Mouse (Mus musculus) layer of hippocampus, adult 8-10 months (tissue): ENCODE data around the gene Rassf7. TPM values are rescaled to one million over a fixed set of nuclear protein-coding genes. Genes with fewer than 3 reads are reported as not detected.
A peak's percentile ranks its signal among the peaks of the same experiment; 100 is the strongest.

Source experiments
- DNase-seq, 2 experiments: peaks; one replicate each; pipeline ENCODE4 v3.0.0; 2022; ENCODE audit warnings: low spot score in 2 of 2
- total RNA-seq, 4 experiments: library from RNA; stranded (reverse); gene quantifications; 2 replicates each; pipeline ENCODE4 v1.2.4; 2022

The Rassf7 gene
- total RNA-seq, result 1 to 10 TPM in 2 of 4 experiments, under 1 TPM in 2; 0.71 to 2.0 (median 1.00) TPM

DNA sequence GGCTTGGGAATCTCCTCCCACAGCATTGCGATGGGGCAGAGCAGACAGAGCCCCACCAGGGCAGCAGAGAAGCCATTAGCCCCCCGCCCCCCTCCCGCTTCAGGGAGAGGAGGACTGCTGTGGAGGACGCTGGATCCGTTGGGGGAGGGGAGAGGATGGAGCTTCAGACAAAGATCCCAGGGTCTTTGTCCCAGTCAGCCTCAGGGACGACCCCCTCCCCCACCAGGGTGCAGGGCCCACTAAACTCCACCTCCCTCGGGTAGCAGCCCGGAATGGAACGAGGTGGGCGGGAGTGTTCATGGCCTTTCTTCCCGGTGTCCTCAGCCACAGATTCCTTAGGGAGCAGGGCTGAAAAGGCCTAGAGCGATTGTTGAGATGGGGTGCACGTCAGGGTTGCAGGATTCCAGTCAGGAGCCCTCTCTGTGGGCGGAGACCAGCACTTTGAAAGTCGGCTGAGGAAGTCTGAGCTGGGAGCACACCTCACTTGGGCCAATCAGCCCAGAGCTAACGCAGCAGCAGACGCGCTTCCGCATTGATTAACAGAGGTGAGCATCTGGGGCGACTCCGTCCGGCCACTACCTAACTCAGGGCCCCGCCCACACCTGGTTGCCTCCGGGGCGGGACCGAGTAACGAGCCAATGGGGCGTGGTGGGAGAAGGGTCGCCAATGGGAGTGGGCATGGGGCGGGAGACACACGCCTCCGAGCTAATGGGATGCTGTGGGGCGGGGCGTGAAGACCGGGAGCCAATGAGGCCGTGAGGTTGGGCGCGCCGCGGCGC is at the start of gene Rassf7:
TSS of gene Rassf7 (plus strand) at position 760 of the 779 bp plus-strand sequence.
- DNase-seq, result peak; percentile 65 to 78

DNA sequence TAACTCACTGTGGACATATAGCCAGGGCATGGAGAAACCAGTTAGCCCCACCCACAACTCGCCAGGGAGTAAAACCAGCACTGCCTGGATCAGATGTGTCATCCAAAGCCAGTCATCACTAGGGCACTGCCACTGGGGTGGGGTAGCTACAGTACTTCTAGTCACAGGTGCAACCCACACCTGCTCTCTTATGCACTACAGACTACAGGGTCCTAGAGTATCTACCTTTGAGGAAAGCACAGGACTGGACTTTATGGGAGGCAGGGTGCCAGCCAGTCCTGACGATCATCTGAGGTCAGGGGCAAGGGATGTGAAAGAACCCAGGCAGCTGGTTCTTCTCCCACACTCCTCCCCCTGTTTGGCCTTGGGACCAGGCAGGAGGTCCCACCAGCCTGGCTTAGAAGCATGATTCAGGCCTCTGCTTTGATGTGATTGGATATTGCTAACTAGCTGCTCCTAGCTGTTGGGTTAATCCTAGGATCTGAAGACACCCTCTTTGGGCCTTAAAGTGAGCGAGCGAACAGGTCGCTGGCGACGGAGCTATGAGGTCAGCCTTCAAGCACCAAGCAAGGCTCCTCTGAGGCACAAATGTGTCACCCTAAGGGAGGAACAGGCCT is 47.7 kb upstream of the Rassf7 start:
- no peak for DNase-seq

DNA sequence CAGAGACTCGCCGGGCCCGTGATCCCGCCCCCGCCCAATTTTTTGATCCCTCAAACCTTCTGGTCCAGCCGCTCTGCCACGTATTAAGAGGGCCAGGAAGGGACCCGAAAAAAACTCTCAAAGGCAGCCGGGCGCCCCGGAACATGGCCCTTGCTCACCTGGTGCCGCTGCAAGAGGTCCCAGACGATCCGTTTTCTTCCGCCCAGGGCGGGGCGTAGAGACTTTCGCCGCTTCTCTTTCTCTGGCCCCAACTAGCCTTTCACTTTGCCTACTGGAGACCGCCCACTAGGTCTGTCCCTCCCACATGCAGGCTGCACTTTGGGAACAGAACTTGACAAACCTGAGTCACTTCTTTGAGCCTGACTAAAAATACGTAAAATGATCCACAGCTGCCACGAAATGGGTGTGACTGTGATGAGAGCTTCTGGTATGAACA is 47.1 kb upstream of the Rassf7 start:
- no peak for DNase-seq

DNA sequence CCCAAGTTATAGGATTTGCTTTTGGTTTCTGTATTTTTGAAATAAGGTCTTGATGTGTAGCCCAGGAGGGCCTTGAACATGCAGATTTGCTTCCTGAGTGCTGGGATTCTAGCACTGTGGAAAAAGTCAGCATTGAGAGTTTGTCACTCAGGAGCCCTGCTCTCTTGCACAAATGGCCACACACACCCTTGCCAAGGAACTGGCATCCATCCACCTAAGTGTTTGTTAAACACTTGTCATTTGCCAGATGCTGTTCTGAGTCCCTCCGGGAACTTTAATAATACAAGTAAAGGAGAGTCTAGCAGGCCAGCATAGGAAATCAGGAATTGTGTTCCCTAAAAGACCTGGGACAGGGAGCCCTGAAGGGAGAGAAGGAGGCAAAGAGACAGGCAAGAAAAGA is 46.4 kb upstream of the Rassf7 start:
- no peak for DNase-seq

DNA sequence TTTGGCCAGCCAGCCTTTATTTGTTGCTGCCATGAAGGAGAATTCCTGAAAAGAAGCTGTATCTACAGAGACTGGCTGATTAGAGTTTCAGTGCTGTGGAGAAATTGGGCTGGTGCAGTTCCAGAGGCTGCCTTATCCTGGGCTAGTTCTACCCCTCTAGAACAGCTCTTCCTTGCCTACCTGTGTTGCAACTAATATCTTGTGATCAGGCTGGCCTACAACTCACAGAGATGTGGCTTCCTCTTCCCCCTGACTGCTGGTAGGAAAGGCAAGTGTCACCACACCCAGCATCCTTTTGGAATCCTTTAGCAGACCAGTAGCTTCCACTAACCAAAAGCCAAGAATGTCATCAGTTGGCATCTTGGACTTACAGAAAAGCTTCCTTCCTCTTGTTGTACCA is 45.8 kb upstream of the Rassf7 start:
- DNase-seq, result no peak

DNA sequence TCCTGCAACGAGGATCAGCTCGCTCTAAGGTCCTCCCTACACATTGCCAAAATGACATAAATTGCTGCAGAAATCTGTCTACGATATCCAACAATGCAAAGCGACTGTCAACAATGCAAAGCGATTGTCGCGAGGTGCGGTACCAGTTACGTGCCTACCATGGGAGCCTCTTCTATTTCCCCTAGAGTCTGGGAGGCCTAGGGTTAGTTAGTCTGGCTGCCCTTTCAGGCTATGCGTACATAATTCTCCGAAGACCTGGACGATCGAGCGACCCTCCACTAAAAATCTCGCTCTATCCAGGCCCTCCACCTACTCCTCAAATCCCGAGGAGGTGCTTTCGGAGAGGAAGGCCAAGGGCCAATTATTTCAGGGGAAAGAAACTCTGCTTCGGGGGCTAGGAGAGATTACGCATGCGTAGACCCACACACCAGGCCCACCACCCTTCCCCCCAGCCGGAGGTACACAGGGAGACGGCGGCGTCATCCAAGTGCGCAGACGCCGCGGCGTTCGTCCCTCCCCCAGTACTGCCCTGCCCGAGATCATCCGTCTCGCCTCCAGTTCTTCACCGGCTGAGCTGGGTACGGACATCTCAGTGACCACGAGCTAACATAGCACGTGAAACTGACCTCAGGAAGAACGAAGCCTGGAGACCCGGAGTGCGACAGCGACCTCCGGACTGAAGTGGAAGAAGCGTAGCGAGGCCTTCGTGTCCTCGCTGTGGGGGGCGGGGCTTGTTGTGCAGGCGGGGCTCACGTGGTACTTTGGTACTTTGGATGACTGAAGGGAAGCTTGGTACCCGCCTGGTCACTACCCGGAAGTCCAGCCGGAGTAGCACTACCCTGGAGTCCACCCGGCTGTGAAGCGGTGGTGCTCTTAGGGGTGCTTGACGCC is 43.3 kb upstream of the Rassf7 start, which contains the start of gene Rnh1:
TSS of gene Rnh1 (minus strand) at position 742 of the 891 bp plus-strand sequence.
- DNase-seq, result peak; percentile 90 to 92

DNA sequence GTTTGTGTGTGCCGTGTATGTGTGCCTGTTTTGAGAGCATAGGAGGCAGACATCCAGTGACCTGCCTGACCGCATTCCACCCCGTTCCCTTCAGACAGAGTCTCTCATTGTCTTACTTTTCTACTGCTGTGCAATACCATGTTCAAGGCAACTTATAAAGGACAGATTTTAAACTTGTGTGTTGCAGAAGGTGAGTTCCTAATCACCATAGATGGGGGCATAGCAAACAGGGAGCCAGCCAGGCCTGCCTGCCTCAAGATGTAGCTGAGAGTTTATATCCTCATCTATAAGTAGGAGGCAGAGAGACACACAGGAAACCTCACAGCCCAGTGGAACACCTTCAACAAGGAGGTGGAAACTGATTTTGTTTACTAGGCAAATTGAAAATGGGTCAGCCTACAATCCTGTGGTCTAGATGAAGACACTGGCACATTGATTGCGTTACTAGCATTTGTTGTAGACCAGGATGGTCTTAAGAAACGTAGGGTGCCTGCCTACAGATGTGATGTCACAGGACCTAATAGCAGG is 42.3 kb upstream of the Rassf7 start:
- DNase-seq, result no peak

- no peak for DNase-seq
These were observed 40.6 kb upstream of the Rassf7 start for GRCm38 (mm10) chr7:141175068-141175467.

GRCm38 (mm10) chr7:141176173-141176572 is 39.5 kb upstream of the Rassf7 start:
- DNase-seq, result peak; percentile 81 to 94

GRCm38 (mm10) chr7:141188194-141188593 is 27.5 kb upstream of the Rassf7 start:
- DNase-seq, result no peak

DNA sequence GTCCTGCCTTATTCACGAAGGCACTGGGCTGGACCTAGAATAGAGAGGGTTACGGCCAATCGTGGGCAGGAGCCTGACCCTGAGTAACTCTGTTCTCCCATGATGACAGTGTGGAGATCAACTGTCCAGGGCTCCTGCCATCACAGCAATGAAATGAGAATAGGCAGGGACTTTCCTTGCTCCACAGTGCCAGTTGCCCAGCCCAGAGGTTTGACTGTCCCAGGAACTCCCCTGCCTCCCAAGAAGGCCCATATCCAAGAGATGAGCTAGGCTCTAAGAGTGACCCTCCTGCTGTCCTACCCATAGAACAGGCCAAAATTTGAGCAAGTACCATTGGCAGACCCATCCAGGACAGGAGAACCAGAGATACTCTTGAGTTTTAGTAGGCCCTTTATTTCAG is 26.9 kb upstream of the Rassf7 start:
- DNase-seq, result no peak

DNA sequence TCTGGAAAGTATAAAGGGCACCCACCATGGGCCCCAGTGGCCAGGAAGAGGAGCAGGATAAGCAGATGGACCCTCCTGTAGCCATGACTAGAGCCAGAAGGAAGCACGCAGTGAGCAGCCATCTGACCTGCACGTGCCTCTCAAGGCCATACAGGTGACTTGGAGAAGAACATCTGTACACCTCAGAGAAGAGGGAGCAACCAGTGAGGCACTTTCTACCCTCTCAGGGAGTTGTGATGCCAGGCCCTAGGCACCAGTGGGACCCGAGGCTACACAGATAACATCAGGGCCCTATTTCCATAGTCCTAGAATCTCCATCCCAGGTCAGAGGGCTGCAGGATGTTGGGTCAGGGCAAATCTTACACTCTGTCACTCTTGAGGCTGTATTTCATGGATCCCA is 25.4 kb upstream of the Rassf7 start:
- no peak for DNase-seq

GRCm38 (mm10) chr7:141191036-141191435 is 24.6 kb upstream of the Rassf7 start:
- DNase-seq, result no peak

GRCm38 (mm10) chr7:141191796-141192685 is 23.6 kb upstream of the Rassf7 start:
- no peak for DNase-seq

DNA sequence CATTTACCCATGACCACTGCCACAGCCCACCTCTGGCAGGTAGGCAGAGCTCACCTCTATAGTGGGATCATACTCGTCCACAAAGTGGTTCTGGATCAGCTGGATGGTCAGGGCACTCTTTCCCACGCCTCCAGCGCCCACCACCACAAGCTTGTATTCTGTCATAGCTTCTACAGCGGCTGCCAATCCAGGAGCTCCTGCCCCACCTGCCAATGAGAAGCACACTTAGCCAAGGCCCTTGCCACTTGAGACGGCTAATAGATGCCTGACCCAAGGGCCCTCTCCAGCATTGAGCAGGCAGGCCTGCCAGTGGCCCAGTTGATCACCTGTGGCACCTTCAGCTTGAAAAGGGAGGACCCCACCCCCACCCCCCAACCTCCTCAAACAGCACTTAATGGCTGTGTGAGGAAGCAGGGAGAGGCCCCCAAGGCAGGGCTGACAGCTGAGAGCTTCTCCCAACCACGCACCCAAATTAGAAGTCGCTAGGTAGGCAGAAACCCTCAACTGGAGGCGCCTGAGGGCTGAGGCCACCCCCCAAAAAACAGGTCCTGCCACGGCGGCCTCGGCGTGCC is 22.8 kb upstream of the Rassf7 start:
- no peak for DNase-seq

- DNase-seq, result no peak
These were observed 22.3 kb upstream of the Rassf7 start for GRCm38 (mm10) chr7:141193348-141193856.

DNA sequence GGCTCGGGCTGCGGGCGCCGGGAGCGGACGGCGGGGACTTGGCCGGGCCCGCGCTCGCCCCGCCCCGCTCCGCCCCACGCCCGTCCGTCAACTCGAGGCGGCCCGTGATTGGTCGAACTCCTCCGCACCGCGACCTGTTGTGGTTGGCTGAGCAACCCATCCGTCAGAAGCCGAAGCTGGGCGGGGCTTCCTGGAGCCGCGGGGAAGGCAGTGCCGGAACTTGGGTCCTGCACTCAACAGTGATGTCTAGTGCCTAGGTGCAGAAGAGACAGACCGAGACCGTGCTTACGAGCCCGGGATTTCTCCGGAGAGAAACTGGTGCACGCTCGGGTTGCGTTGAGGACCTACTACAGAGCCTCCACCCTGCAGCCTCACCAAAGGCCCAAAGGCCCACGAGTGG is 21.7 kb upstream of the Rassf7 start, which contains the start of the genes Hras and Lrrc56:
TSS of gene Hras (minus strand) at position 58 of the 400 bp plus-strand sequence.
TSS of gene Lrrc56 (plus strand) at position 210 of the 400 bp plus-strand sequence.
- DNase-seq, result peak; percentile 94 to 96

- no peak for DNase-seq
These were observed 21.3 kb upstream of the Rassf7 start for GRCm38 (mm10) chr7:141194409-141194808.

DNA sequence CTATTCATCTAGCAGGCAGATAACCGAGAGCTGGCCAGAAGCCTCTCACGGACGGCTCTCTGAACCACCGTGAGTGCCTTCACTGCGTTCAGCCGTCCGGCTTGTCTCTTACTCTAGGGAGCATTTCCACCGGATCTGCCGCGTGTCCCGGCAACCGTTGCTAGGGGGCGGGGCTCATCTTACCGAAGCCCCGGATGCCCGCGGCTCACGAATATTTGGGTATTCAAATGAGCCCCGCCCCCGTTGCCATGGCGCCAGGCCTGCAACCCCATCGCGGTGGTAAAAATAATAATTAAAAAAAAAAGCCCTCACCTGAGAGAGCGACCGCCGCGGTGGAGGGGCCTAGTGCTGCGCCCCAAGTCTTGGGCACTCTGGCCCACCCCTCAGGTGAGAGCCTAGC is 20.8 kb upstream of the Rassf7 start:
- peak; percentile 80 to 83 for DNase-seq

DNA sequence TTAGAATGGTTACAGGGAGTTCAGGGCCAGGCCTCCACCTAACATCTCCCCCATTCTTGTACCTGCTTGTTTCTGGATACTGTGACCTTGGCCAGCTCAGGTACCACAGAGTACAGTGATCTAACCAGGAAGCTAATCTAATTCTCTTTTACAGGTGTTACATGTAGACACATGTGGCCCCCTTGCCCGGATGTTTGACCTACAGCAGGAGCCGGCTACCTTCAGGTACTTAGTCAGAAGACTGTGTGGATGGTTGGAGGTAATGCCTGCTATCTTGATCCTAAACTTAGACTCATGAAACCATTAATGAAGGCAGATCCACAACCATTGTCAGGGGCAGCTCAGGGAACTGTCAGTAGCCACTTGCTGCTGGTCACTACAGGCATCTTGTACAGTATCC is 19.9 kb upstream of the Rassf7 start:
- DNase-seq, result no peak
